Mouse (Mus musculus) limb, embryonic 13.5 days (tissue): ENCODE results near the gene Fhit. TPM values are rescaled to one million over a fixed set of nuclear protein-coding genes. Genes with fewer than 3 reads are reported as not detected.

ENCODE experiments used
- ATAC-seq: fragments of 200-750 bp; cut with Nextera tagmentation; 2 replicates; pipeline ENCODE4 v1.8.0; 2017; ENCODE audit warnings: low read depth, moderate number of reproducible peaks, moderate TSS enrichment; ENCODE audit not compliant: low FRiP score
- H3K27ac ChIP-seq: fragments of 300-500 bp; sonication (generic); 2 replicates; pipeline ENCODE4 v1.5.1; 2015; ENCODE audit warnings: inconsistent platforms, mild to moderate bottlenecking, moderate library complexity
- H3K27me3 ChIP-seq: fragments of 300-500 bp; sonication (generic); 2 replicates; pipeline ENCODE4 v1.6.1; 2015; ENCODE audit warnings: mild to moderate bottlenecking, inconsistent platforms
- H3K36me3 ChIP-seq: fragments of 300-500 bp; sonication (generic); 2 replicates; pipeline ENCODE4 v1.6.1; 2015; ENCODE audit warnings: inconsistent platforms, mild to moderate bottlenecking, moderate library complexity
- H3K4me1 ChIP-seq: fragments of 300-500 bp; sonication (generic); 2 replicates; pipeline ENCODE4 v1.6.1; 2015; ENCODE audit warnings: inconsistent platforms
- H3K4me2 ChIP-seq: fragments of 300-500 bp; sonication (generic); replicated peaks from 2 replicates; pipeline ENCODE4 v1.6.1; 2015; ENCODE audit warnings: inconsistent platforms, mild to moderate bottlenecking, moderate library complexity
- H3K4me3 ChIP-seq: fragments of 300-500 bp; sonication (generic); 2 replicates; pipeline ENCODE4 v1.5.1; 2015; ENCODE audit warnings: moderate library complexity, mild to moderate bottlenecking, inconsistent platforms
- H3K9ac ChIP-seq: fragments of 300-500 bp; sonication (generic); 2 replicates; pipeline ENCODE4 v1.6.1; 2015; ENCODE audit warnings: mild to moderate bottlenecking, inconsistent platforms
- H3K9me3 ChIP-seq: fragments of 300-500 bp; sonication (generic); 2 replicates; pipeline ENCODE4 v1.6.1; 2016; ENCODE audit warnings: inconsistent platforms
- WGBS: fragments of 180-500 bp; shearing (Covaris S2); methylation state at CpG from one replicate; pipeline ENCODE4 v1.1.7; 2015; 5-methylcytosine and 5-hydroxymethylcytosine counted together
- polyA plus RNA-seq: library from polyadenylated mRNA; unstranded; fragments of >200 nt; fragmentation: Nextera tagmentation; extraction: Ambion mirVana; gene quantifications from 2 replicates; pipeline ENCODE4 v1.2.1, GENCODE M21; 2015

The Fhit gene
- polyA plus RNA-seq: 6.3 TPM in 2 replicates

DNA sequence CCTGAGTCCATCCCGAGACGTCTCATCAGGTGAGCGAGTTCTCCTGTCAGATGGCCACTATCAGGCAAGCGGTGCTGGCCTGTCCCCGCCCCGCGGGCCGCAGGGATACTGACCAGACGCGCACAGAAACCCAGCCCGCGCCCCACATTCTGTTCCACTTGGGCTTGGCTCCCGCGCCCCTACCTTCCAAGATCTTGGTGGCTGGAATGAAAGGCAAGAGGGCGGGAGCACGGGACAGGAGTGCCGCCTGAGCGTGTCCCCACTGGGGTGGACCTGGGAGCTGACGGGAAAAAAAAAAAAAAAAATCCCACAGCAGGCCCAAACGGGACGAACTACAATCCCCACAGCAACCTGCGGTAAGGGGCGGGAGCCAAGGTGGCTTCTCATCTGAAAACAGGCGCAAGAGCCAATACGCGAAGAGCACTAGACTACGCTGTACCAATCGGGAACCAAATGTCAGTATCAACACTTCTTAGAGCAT lies at the start of gene Fhit:
Gene Fhit, minus strand, starts transcription at position 285 of the 481 bp plus-strand sequence.
- whole genome bisulfite sequencing: under 1% methylated on average over 28 of the region's 28 CpGs
- Histone ChIP-seq H3K36me3 (no peaks in the 10 kb centered on the region), H3K4me1 (no peaks in the 10 kb centered on the region), H3K9ac (peak within 1 kb of the TSS; percentile 78), H3K27ac (peak within 1 kb of the TSS; percentile 33; the same call in 1 of the 2 replicates), H3K9me3 (no peaks in the 10 kb centered on the region), H3K27me3 (no peaks in the 10 kb centered on the region), H3K4me2 (peak within 1 kb of the TSS; percentile 86), H3K4me3 (peak within 1 kb of the TSS; percentile 73)
- ATAC-seq: peak; percentile 98

DNA sequence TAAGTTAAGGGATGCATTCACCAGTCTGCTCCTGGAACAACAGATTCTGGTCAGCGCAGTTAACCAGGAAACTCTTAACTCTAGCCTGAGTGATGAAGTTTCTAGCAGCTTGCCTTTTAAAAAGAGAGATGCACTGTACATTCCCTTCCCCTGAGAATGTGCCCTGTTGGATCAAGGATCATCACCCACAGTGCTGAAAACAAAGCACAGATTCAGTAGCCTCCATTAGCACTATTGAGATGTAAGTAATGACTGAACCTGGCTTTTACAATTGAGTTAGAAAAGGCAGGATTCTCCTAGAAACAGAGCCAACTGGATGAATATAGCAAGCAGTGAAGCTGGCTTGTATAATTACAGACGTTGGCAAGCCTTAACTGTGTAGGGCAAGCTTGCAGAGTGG lies 45.0 kb upstream of the Fhit start:
- WGBS: 62% methylated on average over 2 of the region's 2 CpGs
- Histone ChIP-seq H3K4me2 (no peak overlapping the region), H3K27me3 (no peaks in the 10 kb centered on the region), H3K9me3 (no peaks in the 10 kb centered on the region), H3K4me1 (no peaks in the 10 kb centered on the region), H3K9ac (no peak overlapping the region), H3K36me3 (no peaks in the 10 kb centered on the region), H3K27ac (no peak overlapping the region), H3K4me3 (no peak overlapping the region)
- ATAC-seq: no peak

DNA sequence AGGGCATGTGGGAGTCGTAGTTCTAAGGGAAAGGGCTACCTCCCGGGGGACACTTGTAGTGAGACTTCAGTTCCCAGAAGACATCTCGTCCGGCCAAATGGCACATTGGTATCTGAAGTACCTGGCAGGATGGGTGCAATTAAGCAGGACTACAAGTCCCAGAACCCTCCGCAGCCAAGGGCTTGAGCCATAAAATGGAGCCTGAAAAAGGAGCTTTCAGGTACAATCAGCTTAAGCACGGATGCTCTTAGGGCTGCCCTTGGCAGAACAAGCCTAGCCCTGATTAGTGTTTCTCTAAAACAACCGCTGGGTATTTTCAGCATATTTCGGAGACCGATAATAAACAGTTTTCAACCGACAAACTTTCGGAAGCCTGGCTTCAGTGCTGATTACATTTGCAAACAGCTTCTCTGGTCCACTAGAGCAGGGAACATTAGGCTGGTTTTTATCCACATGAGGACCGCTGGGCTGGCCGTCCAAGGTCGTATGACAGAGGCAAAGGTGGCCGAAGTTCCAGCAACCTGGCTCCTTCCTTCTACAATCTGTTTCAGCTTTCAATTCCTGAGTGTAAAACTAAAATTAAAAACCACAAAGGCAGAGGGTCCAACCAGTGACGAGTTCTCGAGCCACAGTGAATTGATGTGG lies 907 bp downstream of the Fhit start:
- Histone ChIP-seq H3K4me3 (peak overlapping the region; percentile 73), H3K4me2 (peak overlapping the region; percentile 86), H3K36me3 (no peaks in the 10 kb centered on the region), H3K27ac (no peak overlapping the region; the same call in 1 of the 2 replicates), H3K27me3 (no peaks in the 10 kb centered on the region), H3K9ac (peak overlapping the region; percentile 78), H3K4me1 (no peaks in the 10 kb centered on the region), H3K9me3 (no peaks in the 10 kb centered on the region)
- peak; percentile 73 for ATAC-seq
- 9% methylated on average over 17 of the region's 17 CpGs for WGBS

GRCm38 (mm10) chr14:11159641-11160040 lies 2.2 kb downstream of the Fhit start:
- Histone ChIP-seq H3K27ac (no peak overlapping the region), H3K4me1 (0 out of 2 replicates have a peak, but pooled peaks cover under 1% of the 10 kb centered on the region), H3K9ac (no peak overlapping the region), H3K27me3 (no peaks in the 10 kb centered on the region), H3K4me2 (no peak overlapping the region), H3K9me3 (no peaks in the 10 kb centered on the region), H3K36me3 (no peaks in the 10 kb centered on the region), H3K4me3 (no peak overlapping the region)
- 84% methylated on average over 11 of the region's 11 CpGs for WGBS
- ATAC-seq: no peak

DNA sequence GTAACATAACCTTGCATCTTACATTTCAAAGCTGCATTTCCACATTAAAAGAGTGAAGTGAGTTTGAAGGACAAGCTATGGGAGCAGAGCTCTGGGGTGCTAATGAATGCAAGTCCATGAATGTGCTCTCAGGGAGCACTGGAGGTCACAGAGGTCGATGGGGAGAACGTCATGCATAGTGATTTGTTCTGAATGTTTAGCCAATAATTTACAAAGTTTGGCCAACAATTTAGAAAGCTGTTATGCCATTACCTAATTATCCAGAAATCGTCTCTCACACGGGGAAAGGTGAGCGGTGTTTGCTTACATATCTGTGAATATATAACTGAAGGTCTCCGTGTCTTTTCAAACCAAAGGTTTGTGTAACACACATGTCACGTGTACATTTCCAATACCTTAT lies 2.8 kb downstream of the Fhit start:
- H3K27ac ChIP-seq: no peak overlapping the region
- no peak overlapping the region for H3K4me3 ChIP-seq
- H3K4me1 ChIP-seq: peaks cover 6% of the 10 kb centered on the region; the same call in 1 of the 2 replicates
- no peak overlapping the region for H3K9ac ChIP-seq
- no peaks in the 10 kb centered on the region for H3K27me3 ChIP-seq
- H3K9me3 ChIP-seq: no peaks in the 10 kb centered on the region
- H3K4me2 ChIP-seq: no peak overlapping the region
- 77% methylated on average over 7 of the region's 7 CpGs for WGBS
- ATAC-seq: no peak
- H3K36me3 ChIP-seq: no peaks in the 10 kb centered on the region

DNA sequence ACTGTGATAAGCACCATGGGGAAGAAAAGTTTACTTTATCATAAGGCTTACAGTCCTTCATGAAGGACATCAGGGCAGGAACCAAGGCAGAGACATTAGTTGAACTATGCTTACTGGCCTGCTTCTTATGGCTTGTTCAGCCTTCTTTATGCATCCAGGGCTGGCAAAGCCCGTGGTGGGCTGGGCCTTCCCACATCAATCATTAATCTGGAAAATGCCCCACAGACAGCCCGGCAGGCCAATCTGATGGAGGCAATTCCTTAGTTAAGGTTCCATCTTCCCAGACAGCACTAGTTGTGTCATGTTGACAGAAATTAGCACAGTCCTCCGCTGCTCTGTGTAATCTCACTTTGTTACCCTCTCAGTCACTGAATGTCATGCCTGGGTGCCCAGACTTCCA lies 4.1 kb downstream of the Fhit start:
- Histone ChIP-seq H3K4me3 (no peak overlapping the region), H3K36me3 (no peaks in the 10 kb centered on the region), H3K27ac (no peak overlapping the region), H3K4me2 (no peak overlapping the region), H3K4me1 (peaks cover 7% of the 10 kb centered on the region; the same call in 1 of the 2 replicates), H3K27me3 (no peaks in the 10 kb centered on the region), H3K9ac (no peak overlapping the region), H3K9me3 (no peaks in the 10 kb centered on the region)
- WGBS: 86% methylated on average over 3 of the region's 3 CpGs
- ATAC-seq: no peak

DNA sequence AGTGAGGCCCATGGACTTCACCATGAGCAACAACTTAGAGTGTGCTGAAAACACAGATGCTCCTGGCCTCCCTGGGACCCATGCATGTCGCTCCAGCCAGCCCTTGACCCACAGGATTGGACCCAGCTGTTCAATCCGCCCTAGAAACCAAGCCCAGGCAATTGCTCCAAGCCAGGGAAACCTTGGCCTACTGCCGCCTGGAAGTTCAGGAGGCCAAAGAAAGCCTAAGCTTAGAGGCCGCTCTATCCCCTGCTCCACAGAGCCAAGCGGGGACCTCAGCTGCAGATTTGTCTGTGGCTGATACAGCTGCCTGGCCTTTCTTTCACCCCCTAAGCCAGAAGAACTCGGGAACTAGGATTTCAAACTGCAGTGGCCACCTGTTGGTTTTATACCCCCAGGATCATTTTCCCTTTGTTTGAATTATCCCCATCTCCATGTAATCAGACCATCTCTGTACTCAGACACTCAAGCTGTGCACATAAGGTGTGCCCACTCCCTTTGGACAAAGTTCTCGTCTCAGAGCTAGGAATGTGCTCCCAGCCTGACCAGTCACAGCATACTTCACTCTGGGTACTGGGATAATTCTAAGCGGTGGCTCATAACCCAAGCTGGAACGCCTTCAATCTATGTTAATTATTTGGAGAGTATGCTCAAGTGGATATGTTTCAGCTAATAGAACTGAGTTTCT lies 10.1 kb downstream of the Fhit start:
- no peaks in the 10 kb centered on the region for H3K27me3 ChIP-seq
- WGBS: 76% methylated on average over 9 of the region's 9 CpGs
- ATAC-seq: peak; percentile 86
- no peaks in the 10 kb centered on the region for H3K9me3 ChIP-seq
- H3K9ac ChIP-seq: no peak overlapping the region
- peaks cover 7% of the 10 kb centered on the region; the same call in 1 of the 2 replicates for H3K4me1 ChIP-seq
- no peak overlapping the region for H3K4me2 ChIP-seq
- no peak overlapping the region for H3K4me3 ChIP-seq
- no peak overlapping the region for H3K27ac ChIP-seq
- no peaks in the 10 kb centered on the region for H3K36me3 ChIP-seq

- 84% methylated on average over 12 of the region's 12 CpGs for WGBS
- H3K4me1 ChIP-seq: no peaks in the 10 kb centered on the region
- H3K4me3 ChIP-seq: no peak overlapping the region
- H3K4me2 ChIP-seq: no peak overlapping the region
- H3K36me3 ChIP-seq: no peaks in the 10 kb centered on the region
- H3K9ac ChIP-seq: no peak overlapping the region
- H3K27ac ChIP-seq: no peak overlapping the region
- no peak for ATAC-seq
- H3K9me3 ChIP-seq: no peaks in the 10 kb centered on the region
- H3K27me3 ChIP-seq: no peaks in the 10 kb centered on the region
Observed at GRCm38 (mm10) chr14:11133787-11134735, 27.8 kb downstream of the Fhit start.

DNA sequence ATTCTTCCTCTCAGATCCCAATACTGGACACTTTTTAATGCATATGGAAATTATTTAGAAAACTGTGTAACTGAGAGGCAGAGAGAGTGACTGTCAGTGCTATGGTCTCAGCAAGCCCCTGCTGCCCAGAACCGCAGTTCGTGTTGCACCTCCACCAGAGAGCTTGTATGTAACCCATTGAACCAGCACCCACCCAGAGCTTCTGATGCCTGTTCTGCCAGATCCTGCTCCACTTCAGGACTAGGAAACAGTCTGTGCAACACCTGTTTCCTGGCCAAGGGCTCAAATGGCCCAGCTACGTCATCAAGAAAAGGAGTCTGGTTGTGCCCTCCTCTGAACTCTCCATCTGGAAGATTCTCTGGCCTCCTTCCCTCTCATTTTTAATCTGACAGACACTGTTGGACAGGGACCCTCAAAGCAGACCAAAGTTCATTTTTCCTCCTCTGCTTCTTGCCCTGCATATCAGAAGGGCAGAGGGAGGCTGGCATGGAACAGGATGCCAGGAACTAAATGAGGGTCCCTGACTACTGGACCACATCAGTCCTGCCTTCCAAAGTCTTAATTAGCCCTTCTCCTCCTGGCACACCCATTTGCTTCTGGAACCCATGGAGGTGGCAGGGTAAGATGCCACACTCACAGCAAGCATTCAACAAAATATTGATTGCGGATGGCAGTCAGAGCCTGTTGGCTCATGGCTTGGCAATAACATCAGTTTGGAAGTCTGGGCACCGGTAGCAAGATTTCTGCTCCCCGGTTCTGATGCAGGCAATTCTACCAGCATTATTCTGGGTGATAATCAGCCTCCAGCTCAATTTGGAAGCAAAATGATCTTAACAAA lies 29.0 kb downstream of the Fhit start:
- WGBS: 80% methylated on average over 6 of the region's 6 CpGs
- no peak overlapping the region for H3K4me2 ChIP-seq
- ATAC-seq: no peak
- H3K27me3 ChIP-seq: no peaks in the 10 kb centered on the region
- H3K27ac ChIP-seq: no peak overlapping the region
- H3K36me3 ChIP-seq: no peaks in the 10 kb centered on the region
- H3K9ac ChIP-seq: no peak overlapping the region
- no peaks in the 10 kb centered on the region for H3K4me1 ChIP-seq
- no peak overlapping the region for H3K4me3 ChIP-seq
- H3K9me3 ChIP-seq: no peaks in the 10 kb centered on the region

GRCm38 (mm10) chr14:11125096-11125495 lies 36.7 kb downstream of the Fhit start:
- Histone ChIP-seq H3K36me3 (no peaks in the 10 kb centered on the region), H3K4me2 (no peak overlapping the region), H3K9ac (no peak overlapping the region), H3K9me3 (no peaks in the 10 kb centered on the region), H3K4me1 (no peaks in the 10 kb centered on the region), H3K4me3 (no peak overlapping the region), H3K27ac (no peak overlapping the region), H3K27me3 (no peaks in the 10 kb centered on the region)
- WGBS: 69% methylated on average over 11 of the region's 11 CpGs
- ATAC-seq: no peak

DNA sequence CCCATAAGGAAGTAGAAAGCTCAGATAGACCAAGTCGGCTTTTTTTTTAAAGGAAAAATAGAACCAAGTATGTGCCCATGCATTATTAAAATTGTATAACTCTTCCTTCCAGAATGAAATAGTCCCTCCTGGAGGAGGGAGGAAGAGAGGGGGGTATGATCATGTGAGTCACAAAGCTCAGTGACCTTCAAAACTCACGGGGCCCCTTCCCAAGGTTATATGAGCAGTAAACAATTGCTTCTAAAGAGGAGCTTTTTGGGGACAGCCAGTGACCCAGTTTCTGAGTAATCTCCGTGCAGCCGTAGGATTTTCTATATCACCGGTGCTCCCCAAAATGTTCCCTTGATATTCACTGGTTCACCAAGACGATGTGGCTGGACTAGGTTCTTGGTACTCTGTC lies 42.8 kb downstream of the Fhit start:
- ATAC-seq: no peak
- Histone ChIP-seq H3K36me3 (no peaks in the 10 kb centered on the region), H3K27me3 (no peaks in the 10 kb centered on the region), H3K27ac (no peak overlapping the region), H3K9me3 (no peaks in the 10 kb centered on the region), H3K4me1 (no peaks in the 10 kb centered on the region), H3K4me3 (no peak overlapping the region), H3K9ac (no peak overlapping the region), H3K4me2 (no peak overlapping the region)
- 87% methylated on average over 6 of the region's 6 CpGs for WGBS
